Mouse (Mus musculus) adrenal gland, adult 8-10 months (tissue): ENCODE data around the gene Ap2m1. TPM values are rescaled to one million over a fixed set of nuclear protein-coding genes. Genes with fewer than 3 reads are reported as not detected.

Experiments used
- total RNA-seq, 4 experiments: library from RNA; stranded (reverse); gene quantifications; 2 replicates each; pipeline ENCODE4 v1.2.4; 2022

Ap2m1 gene
- total RNA-seq, 4 experiments from 2014 or later, result 273 to 406 (median 325) TPM

Other genes with a start within 250 kb of the Ap2m1 start
- 100 to 1,000 TPM; 115 to 145 (median 120) TPM for gene Parl, start 233.1 kb upstream of the Ap2m1 start, total RNA-seq
- 1 to 10 TPM in 1 of 4 experiments, under 1 TPM in 2, not detected in 1; 0.38 to 2.6 (median 0.65) TPM for gene Cyp2ab1, start 210.1 kb upstream of the Ap2m1 start, total RNA-seq
- gene Abcc5, start 109.1 kb upstream of the Ap2m1 start, total RNA-seq, result 100 to 1,000 TPM in 2 of 4 experiments, 10 to 100 TPM in 2; 74.2 to 148 (median 106) TPM
- 10 to 100 TPM; 62.4 to 72.6 (median 66.0) TPM for gene Eif2b5, start 36.7 kb upstream of the Ap2m1 start, total RNA-seq
- gene Dvl3, start 18.5 kb upstream of the Ap2m1 start, total RNA-seq, result 10 to 100 TPM; 34.1 to 55.2 (median 45.5) TPM
- 100 to 1,000 TPM in 2 of 4 experiments, 10 to 100 TPM in 2; 80.8 to 118 (median 97.5) TPM for gene Abcf3, start 13.1 kb downstream of the Ap2m1 start, total RNA-seq
- gene Vwa5b2, start 54.0 kb downstream of the Ap2m1 start, total RNA-seq, result 1 to 10 TPM in 3 of 4 experiments, under 1 TPM in 1; 0.87 to 4.9 (median 2.7) TPM
- gene Eef1akmt4, start 76.1 kb downstream of the Ap2m1 start, total RNA-seq, result 1 to 10 TPM; 7.3 to 9.5 (median 8.8) TPM
- gene Gm49333, start 76.1 kb downstream of the Ap2m1 start, total RNA-seq, result not detected
- 10 to 100 TPM; 22.3 to 30.0 (median 25.4) TPM for gene Alg3, start 76.3 kb downstream of the Ap2m1 start, total RNA-seq
- 10 to 100 TPM; 28.9 to 62.9 (median 41.8) TPM for gene Camk2n2, start 85.8 kb downstream of the Ap2m1 start, total RNA-seq
- 10 to 100 TPM; 11.0 to 45.0 (median 23.8) TPM for gene Ece2, start 94.3 kb downstream of the Ap2m1 start, total RNA-seq
- 100 to 1,000 TPM; 261 to 301 (median 279) TPM for gene Psmd2, start 116.2 kb downstream of the Ap2m1 start, total RNA-seq
- 100 to 1,000 TPM; 347 to 386 (median 375) TPM for gene Eif4g1, start 132.8 kb downstream of the Ap2m1 start, total RNA-seq
- 10 to 100 TPM; 15.1 to 24.4 (median 19.7) TPM for gene Fam131a, start 157.8 kb downstream of the Ap2m1 start, total RNA-seq
- 10 to 100 TPM; 44.3 to 56.0 (median 51.0) TPM for gene Polr2h, start 182.2 kb downstream of the Ap2m1 start, total RNA-seq
- gene Clcn2, start 182.3 kb downstream of the Ap2m1 start, total RNA-seq, result 10 to 100 TPM; 44.5 to 52.2 (median 47.6) TPM
- 10 to 100 TPM; 10.2 to 30.3 (median 20.0) TPM for gene Chrd, start 197.6 kb downstream of the Ap2m1 start, total RNA-seq
- 1 to 10 TPM; 2.3 to 3.1 (median 2.7) TPM for gene Thpo, start 199.0 kb downstream of the Ap2m1 start, total RNA-seq